Mouse (Mus musculus) heart, postnatal 14 days (tissue): ENCODE measurements around the gene Rasgrf1. TPM values are rescaled to one million over a fixed set of nuclear protein-coding genes. Genes with fewer than 3 reads are reported as not detected.
A peak's percentile ranks its signal among the peaks of the same experiment; 100 is the strongest.

Experiments used
- DNase-seq, 2 experiments: peaks; one replicate each; pipeline ENCODE4 v3.0.0; 2021 to 2022
- intact Hi-C: fragments of 180-260 bp; cut with DNase I; formaldehyde crosslinking; loops from one replicate; pipeline ENCODE4 v1.15.1; 2025
- long read RNA-seq, 2 experiments: library from polyadenylated mRNA; stranded (forward); transcript quantifications; one replicate each; pipeline ENCODE4 v2.0.0; 2021
- total RNA-seq, 2 experiments: library from RNA; stranded (reverse); gene quantifications; 2 replicates each; pipeline ENCODE4 v1.2.3; 2021

The Rasgrf1 gene
- total RNA-seq: not detected
- long read RNA-seq, experiment 1: 0 reads
- long read RNA-seq, experiment 2: 0 reads

DNA sequence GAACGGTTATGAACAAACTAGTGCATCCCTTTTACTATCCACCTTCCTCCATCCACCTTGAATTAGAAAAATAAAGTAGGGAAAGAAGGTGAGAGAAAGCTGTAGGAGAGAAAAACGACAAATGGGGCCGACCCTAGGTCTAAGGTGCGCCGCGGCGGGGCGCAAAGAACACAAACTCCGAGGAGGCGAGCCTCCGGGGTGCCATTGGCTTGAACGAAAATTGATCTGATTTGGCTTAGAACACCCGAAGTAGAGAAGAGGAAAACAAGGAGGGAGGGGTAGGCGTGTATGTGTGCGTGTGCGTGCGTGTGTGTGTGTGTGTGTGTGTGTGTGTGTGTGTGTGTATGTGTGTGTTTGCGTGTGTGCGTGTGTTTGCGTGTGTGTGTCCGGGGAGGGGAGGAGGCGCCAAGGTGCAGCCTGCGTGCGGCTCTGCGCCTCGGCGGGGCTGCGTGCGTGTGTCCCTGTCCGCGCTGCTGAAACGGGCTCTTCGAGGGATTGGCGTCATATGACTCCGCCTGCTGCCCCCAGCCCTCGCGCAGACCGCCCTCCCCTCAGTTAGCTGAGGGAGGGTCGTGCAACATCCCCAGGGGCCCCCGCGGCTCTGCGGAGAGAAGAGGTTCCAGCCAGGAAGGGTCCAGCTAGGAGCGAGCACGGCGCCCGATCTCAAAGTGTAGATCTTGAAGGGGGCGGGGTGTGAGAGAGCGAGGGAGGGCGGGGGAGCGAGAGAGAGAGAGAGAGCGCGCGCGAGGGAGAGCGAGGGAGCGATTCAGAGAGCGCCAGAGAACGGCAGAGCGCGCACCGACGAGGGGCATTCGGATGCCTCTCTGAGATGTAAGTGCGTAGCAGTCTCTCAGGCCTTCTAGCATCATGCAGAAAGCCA lies at the start of gene Rasgrf1:
TSS of gene Rasgrf1 (plus strand) at position 778 of the 880 bp plus-strand sequence.
- peak; percentile 10 to 12 for DNase-seq
- intact Hi-C loops: no loop called here

DNA sequence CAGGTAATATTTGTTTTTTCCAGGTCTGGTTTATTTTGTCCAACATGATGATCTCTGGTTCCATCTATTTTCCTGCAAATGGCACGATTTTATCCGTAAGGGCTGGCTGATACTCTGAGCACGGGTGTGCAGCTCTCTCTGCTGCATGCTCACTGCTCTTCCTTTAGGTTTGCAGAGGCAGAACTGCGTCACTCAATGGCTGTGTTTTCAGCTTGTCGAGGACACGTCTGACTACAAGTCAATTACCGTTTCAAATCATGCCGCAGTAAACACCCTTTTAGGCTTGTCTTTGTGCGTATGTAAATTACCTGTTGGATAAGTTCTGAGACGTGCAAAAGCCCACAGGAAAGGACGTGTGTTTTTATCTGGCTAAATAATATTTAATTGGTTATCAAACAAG lies 49.6 kb upstream of the Rasgrf1 start:
- no peak for DNase-seq
- intact Hi-C loops: no loop called here

DNA sequence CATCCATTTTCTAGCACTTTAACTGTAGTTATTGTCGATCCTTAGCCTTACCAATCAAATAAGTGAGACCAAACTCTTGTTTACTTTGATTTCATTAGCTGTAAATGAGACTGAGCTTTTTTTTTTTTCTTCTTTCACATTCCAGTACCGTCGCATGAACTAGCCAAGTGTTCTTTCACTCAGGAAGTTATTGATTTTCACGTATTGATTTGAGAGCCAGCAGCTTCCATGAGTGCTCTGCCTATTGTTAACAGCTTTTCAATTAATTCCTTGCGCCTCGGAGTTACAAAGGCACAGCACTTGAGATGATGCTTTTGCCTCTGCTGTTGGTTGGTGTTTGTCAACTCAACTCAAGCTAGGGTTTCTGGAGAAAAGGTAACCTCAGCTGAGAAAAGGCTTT lies 49.1 kb upstream of the Rasgrf1 start:
- intact Hi-C loops: no loop called here

DNA sequence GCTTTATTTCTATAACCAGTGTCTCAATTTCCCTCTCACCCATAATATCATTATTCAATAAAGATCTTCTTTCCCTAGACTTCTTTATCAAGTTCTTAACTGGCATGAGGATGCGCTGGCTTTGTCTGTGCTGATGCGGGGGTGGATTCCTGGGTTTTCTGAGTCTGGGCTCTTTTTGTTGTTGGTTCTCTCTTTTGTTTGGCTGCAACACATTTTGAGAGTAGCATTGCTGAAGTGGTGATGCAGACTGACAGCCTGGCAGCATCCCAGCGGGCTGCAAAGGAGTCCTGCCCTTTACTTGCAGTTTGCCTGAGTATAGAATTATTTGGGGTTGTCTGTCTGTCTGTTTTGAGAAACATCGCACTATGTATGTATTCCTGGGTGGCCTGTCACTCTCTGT lies 42.6 kb upstream of the Rasgrf1 start:
- intact Hi-C loops: no loop called here
- no peak for DNase-seq

More for the DNA sequence above, 49.1 kb upstream of the Rasgrf1 start:
- no peak for DNase-seq

DNA sequence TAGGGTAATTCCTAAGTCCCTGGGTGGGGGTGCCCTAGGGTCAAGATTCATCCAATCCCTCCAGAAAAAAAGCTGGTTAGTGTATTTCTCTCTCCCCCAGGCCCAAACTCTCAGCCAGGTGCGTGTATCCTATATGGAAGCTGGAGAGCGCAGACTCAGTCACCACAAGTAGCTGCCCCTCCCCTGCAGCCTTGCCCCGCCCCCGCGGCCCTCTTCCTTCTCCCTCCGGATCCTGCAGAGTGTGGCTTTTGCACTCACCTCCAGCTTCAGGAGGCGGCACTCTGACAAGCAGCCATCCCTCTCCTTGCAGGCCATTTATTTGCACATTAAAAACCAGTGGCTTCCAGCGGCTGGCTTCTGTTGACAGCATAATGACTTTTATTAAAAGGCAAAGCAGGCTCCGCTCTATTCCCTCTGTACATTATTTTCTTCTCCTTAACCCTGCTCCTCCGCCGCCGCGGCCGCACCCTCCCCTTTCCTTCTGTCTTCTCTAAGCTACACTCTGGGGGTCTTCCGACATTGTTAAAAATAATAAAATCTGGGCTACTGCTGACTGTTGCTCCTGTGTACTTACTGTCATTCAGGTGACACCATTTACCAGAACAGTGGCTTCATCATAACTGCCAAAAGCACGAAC lies 41.5 kb upstream of the Rasgrf1 start:
- DNase-seq: no peak
- intact Hi-C loops: no loop called here

DNA sequence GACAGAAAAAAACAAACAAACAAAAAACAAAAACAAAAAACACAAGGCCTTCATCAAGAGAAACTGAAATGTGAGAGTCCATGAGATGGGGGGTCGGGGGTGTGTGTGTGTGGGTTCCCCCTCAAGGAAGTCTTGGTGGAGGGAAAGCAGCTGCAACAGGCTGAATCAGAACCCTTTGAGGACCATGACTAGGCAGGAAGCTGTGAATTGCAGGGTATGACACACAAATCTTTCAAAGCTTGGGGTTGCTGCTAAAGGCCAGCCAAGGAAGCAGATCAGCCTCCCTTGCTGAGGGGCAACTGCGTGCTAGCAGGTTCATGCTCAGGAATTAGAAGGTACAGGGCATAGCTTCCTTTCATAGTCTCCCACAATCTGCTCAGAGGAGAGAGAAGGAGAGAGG lies 40.1 kb upstream of the Rasgrf1 start:
- intact Hi-C loops: no loop called here
- no peak for DNase-seq

DNA sequence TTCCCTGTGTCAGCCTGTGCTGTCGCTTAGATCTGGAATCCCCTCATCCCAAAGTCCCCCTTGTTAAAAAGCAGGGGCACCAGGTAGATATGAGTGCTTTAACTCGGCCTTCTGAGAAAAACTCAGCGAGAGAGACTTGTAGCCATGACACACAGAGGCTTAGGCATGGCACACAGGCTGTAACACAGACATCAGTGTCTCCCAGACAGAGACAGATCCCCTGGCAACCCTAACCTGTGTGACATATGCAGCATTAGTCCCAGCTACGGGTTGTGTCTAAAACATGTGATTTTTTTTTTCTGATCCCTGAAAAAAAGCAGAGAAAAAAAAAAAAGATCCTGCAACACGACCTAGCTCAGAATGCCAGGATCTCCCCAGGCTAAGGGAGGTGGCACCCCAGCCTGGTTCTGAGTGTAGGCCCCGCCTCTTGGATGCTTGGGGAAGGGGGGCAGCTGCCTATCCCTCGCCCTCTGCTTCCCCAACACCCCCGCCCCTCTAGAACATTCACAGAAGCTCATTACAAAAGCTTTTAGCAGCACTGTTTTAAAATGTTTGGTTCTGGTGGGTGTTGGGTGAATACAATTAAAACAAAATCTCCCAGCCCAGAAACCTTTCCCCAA lies 39.1 kb upstream of the Rasgrf1 start:
- intact Hi-C loops: no loop called here
- no peak for DNase-seq

DNA sequence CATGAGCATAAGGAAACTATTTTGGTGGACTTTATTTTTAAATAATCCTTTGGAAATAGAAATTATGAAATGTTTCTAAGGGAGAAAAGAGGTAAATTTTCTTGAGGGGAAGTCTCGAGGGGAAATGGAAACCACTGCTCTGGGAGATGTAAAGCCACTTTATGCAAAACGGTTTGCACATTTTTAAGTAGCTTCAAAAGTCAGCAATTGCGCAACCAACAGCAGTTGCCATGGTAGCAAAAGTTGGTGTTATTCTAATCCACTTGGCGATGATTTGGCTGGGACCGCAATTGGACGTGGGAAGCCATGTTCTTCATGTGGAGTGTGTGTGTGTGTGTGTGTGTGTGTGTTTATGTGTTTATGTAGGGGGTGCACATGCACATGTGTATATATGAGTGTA lies 37.6 kb upstream of the Rasgrf1 start:
- peak in 1 of 2 experiments; percentile 8 for DNase-seq
- intact Hi-C loops: no loop called here

DNA sequence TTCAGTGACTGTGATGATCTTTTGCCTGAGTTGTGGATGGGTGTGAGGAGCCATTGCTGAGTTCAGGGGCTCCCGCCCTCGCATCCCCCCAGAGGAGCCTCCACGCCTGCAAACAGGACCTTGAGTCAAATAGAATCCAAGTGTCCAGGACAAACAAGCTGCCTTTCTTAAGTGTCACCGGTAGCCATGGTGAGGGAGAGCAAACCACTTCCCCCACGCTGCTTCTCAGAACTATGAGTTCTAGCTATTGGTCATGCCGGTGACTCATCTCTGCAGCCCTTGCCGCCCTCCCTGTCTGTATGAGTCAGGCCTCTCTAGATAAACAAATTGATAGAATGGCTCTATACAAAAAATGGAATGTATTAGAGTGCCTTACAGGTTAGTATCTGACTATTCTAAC lies 35.3 kb upstream of the Rasgrf1 start:
- no peak for DNase-seq
- intact Hi-C loops: no loop called here

DNA sequence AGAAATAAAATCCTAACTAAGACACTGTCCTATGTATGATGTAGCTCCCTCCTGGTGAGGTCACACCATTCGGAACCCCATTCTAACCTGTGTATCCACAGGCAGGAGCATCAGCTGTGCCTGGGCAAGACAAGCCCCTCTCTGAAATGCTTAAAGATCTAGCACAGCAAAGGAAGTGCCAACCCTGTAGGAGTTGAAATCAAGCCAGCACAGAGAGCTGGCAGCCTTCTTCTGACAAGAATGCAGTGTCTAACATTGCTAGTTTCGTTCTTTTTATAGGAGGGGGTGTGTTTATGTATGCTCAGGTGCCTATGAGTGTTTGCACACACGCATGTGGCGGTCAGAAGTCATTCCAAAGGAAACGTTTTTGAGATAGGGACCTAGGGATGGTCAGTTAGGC lies 34.2 kb upstream of the Rasgrf1 start:
- intact Hi-C loops: no loop called here
- DNase-seq: no peak

DNA sequence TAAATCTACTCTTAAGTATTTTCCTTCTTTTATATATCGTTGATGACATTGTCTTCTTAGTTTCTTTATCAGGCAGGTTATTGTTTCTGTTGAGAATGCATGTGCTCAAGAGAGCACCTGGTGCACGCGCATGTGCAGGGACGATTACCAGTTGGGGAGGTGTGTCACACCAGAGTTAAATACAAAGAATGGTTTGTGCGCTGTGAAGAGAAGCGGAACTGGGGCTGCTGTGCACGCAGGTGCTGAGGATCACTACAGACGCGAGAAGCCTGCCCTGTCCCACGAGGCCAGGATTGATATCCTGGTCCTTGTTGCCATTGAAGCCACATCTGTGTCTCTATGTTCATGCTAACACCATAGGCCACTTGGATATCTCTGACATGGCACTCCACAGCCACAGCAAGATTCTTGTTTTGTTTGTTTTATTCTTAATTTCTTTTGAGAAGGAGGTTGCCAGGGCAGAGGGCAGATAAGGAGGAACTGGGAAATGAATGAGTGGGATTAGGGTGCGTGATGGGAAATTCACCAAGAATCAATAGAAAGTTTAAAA lies 31.2 kb upstream of the Rasgrf1 start:
- intact Hi-C loops: no loop called here

DNA sequence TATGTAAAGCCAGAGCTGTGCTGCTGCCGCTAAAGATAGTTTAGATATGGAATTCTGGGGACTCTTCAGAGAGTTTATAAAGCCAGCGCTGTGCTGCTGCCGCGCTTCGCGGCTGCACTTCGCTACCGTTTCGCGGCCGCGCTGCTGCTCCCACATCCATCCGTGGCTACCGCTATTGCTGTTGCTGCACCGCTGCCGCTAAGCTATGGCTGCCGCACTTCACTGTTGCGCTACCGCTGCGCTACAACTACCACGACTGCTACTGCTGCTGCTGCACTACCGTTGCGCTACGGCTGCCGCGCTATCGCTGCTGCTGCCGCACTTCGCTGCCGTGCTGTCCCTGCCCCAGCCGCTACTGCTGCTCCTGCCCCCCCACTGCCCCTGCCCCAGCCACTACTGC lies 30.1 kb upstream of the Rasgrf1 start:
- no peak for DNase-seq
- intact Hi-C loops: no loop called here

More for the DNA sequence above, 31.2 kb upstream of the Rasgrf1 start:
- no peak for DNase-seq

DNA sequence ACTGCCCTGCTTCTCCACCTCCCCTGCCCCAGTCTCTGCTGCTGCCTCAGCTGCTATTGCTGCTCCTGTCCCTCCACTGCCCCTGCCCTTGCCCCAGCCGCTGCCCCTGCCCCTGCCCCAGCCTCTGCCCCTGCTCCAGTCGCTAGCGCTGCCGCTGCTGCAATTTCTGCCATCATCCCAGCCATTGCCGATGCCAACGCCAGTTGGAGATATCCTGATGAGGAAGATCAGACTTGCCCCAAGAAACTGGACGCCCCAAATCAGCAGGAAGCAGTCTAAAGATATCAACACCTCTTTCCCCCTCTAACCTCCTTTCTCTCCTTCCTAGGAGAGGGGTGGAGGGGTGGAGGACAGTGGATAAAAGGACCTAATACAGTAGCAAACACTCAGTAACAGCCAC lies 28.2 kb upstream of the Rasgrf1 start:
- no peak for DNase-seq
- intact Hi-C loops: no loop called here

DNA sequence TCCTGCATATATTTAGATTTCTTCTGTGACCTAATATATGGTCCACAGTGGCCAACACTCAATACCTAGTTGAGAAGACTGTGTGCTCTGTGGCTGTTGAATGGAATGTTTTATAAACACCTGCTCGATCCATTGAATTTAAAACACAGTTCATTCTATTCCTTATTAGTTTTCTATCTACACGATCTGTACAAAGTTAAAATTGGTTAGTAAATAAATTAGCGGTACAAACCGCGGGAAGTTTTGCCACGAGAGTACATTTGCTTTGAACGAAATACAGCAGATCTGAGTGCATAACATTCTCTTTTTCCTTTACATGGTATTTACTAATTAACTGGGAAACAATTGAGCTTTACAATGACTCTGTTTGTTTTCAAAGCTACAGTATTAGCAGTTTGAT lies 27.1 kb upstream of the Rasgrf1 start:
- no peak for DNase-seq
- intact Hi-C loops: no loop called here

DNA sequence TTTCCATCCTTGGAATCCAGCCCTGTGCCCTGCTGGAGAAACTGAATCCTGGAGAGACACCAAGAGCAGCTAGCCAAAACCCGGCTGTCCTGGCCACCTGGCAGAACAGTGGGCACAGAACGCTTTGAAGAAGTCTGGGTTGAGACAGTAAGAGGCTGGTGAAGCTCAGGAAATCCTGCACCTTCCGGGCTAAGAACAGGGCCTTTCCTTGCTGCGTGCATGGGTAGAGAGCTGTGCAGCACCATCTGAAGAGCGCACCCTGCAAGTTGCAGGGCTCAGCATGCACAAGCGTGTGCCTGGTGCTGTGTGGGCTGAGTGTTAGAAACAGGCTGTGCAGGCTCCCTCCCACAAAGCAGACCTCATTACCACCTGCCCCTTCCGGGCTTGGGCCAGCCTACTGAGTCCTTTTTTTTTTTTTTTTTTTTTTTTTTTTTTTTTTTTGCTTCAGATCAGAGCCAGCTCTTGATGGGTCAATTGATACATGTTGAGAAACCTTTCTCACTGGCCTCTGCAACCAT lies 23.9 kb upstream of the Rasgrf1 start:
- intact Hi-C loops: no loop called here
- DNase-seq: no peak

DNA sequence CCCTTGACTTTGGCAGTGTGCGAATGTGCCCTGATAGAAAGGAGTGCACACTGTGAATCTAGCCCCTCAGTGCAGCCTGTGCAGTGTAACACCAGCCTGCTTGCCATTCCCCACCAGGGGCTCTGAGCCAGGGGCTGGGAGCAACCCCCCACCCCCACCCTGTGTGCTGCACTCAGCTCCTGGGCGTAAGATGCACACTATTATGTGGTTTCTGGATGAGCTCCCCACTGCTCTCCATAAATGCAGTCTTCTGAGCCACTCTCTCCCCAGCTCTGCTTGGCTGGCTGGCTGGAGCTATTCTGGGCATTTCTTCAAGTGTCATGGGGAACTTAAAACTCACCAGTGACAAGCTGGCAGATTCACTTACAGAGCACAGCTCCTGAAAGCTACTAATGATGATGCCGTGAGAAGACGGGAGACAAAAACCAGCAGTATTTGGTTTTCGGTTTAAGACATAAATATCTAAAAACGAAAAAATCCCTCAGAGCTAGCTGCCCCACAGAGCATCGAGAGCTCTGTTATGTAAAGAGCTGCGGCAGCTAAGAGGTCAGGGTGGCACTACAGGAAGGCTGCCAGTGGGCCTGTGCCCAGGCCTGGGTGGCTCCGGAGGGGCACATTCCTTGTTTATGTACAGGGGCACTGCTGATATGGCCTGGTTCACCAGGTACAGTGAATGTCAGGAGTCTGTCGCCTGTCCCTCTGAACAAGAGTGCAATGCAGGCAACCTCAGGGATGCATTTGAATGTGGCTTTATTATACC lies 18.0 kb upstream of the Rasgrf1 start:
- intact Hi-C loops: no loop called here
- DNase-seq: no peak

DNA sequence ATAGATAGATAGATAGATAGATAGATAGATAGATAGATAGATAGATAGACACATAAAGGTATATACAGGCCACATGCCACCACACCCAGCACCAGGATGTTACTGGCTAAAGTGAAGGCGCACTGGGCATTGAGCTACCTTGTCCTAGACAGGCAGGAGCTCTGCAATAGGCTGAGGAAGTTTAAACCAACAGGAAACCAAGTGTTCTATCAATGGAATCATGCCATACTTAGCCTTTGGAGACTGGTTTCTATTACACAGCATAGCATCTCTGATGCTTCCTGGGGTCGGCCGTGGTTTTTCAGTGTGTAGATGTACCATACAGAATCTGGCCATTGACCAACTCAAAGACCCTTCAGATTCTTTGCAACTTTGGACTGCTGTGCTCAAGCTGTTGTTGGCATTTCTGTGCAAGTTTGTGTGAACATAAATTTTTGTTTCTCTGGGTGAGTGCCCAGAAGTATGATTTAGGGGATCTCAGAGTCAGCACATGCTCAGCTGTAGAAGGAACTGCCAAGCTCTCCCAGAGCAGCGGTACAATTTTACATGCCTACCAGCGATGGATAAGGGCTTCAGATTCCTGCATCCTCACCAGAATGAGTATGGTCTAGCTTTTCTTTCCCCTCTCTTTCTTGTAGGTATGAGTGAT lies 17.0 kb upstream of the Rasgrf1 start:
- intact Hi-C loops: no loop called here
- no peak for DNase-seq

DNA sequence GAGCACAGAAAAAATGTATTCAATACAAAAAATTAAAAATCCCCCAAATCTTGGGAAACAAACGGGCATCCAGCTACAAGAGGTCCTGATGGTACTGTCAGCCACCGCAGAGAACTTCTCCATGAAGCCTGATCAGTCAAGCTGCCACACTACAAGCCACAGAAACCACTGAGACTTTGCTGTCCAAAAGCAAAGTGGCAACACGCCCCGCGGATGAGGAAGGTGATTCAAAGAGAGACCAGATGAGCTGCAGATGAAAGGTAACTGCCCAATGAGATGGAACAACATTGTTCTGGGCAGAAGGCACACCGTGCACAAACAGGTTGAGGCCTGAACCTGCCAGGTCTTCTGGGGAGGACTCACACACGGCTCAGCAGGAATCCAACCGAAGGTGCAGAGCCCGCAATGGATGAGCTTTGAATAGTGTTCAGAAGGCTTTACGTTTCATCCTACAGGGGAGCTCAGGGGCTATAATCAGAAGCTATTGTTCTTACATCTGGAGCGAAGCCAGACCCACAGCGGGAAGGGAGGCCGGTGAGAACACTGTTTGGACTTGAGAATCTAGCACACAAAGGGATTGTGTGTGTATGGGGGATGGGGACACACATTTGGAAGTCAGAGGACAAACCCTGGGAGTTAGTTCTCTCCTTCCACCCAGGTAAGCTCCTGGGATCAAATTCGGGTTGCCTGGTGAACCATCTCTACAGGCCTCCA lies 9.4 kb upstream of the Rasgrf1 start:
- DNase-seq: peak in 1 of 2 experiments; percentile 23
- intact Hi-C loops: no loop called here

DNA sequence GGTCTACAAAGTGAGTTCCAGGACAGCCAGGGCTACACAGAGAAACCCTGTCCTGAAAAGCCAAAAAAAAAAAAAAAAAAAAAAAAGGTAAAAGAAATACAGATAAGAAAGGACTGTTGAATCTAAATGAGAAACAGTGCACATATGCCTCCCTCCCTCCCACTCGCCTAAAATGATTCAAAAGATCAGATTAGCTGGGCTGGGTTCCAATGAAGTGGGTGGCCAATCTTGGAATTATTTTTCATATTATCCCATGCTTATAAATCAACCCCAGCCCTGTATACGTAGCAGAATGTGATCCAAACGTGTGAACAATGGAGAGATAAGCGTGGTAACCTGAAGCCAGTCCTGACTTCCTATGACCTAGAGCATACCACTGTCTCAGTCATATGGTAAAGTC lies 8.5 kb upstream of the Rasgrf1 start:
- no peak for DNase-seq
- intact Hi-C loops: no loop called here
